ENCODE assay signal across 16 mouse cellular contexts in genomic region chr7:72528873-72529272, GRCm38 (mm10).
DNase-seq lines count a peak whose midpoint lies in the region; TF ChIP-seq lines count a peak whose summit lies in the region.
"Had no signal": no experiment of that assay in that cellular context is flagged by ENCODE, and none has a peak within 500 bp of the region (broad histone marks: within the 10 kb centered on the region; RNA-seq: fewer than 3 reads in every experiment).

No protein-coding gene starts in this region.

- no peaks in the 10 kb centered on the region for H3K36me3 ChIP-seq in myocyte (ENCODE audit: control insufficient read depth, insufficient read depth)
- H3K36me3 ChIP-seq: forebrain, embryonic 12.5 days; kidney, embryonic 15.5 days; liver, embryonic 15.5 days had no signal

- H3K4me2 ChIP-seq in myocyte (ENCODE audit: low read depth), result no peak overlapping the region
- H3K4me2 ChIP-seq: forebrain, embryonic 12.5 days; hindbrain, embryonic 14.5 days; kidney, embryonic 15.5 days; liver, embryonic 15.5 days had no signal

- no peaks in the 10 kb centered on the region for H3K79me2 ChIP-seq in myocyte (ENCODE audit: control insufficient read depth, insufficient read depth)

- no peak overlapping the region for H3K4me3 ChIP-seq in myocyte
- H3K4me3 ChIP-seq: forebrain, embryonic 12.5 days; kidney, embryonic 15.5 days; liver, embryonic 15.5 days had no signal

- no peaks in the 10 kb centered on the region for H3K27me3 ChIP-seq in myocyte (ENCODE audit: control insufficient read depth, insufficient read depth, insufficient read length)
- H3K27me3 ChIP-seq: forebrain, embryonic 12.5 days; kidney, embryonic 15.5 days; liver, embryonic 15.5 days had no signal

- no peak for TF ChIP-seq POLR2A in myocyte (IDR thresholded peaks at IDR 0.05; ENCODE audit: insufficient read length, low read depth)

- no peak overlapping the region for H3ac ChIP-seq in myocyte (ENCODE audit: control insufficient read depth, insufficient read length)

- DNase-seq in embryo, embryonic 11 days, result peak; percentile 41
- DNase-seq in embryo, embryonic 9.5 days (ENCODE audit: extremely low spot score), result no peak
- DNase-seq in kidney, adult 9 months, result peak; percentile 38
- no peak for DNase-seq in kidney, postnatal 4 days
- peak; percentile 52 for DNase-seq in lung, postnatal 36 days
- DNase-seq in lung, postnatal 25 days (ENCODE audit: low spot score), result no peak
- DNase-seq in testis, postnatal 14 days (ENCODE audit: low spot score), result no peak
- DNase-seq: B cell, adult 2 months; cerebellum, adult 8-10 months; gastrocnemius, postnatal 25 days; left cerebral cortex, postnatal 4 days had no signal

TF ChIP-seq in myocyte, 11 proteins besides CTCF, POLR2A, EP300 and RAD21:
- TF ChIP-seq MYOG (IDR thresholded peaks at IDR 0.05; ENCODE audit: control insufficient read depth in 1 of 3, insufficient read depth in 1 of 3, insufficient read length in 2 of 3, low read depth in 2 of 3), result no peak
- 0 out of 2 replicates have a peak, but pooled peaks have one; percentile 31 for TF ChIP-seq CEBPB (IDR thresholded peaks at IDR 0.05; ENCODE audit: insufficient read depth, poor library complexity, severe bottlenecking)
- TF ChIP-seq TCF3 (IDR thresholded peaks at IDR 0.05; ENCODE audit: insufficient read length, low read depth), result no peak
- TF ChIP-seq E2F4 (IDR thresholded peaks at IDR 0.05; ENCODE audit: insufficient read depth), result no peak
- no peak for TF ChIP-seq MAX (IDR thresholded peaks at IDR 0.05; ENCODE audit: low read depth)

Comparison
In these comparisons a context has a peak if more than half of its experiments do, and no peak if none do; other contexts are left out.
1. DNase-seq: peak in embryo, embryonic 11 days (single experiment), kidney, adult 9 months (single experiment) and lung, postnatal 36 days (single experiment); none in embryo, embryonic 9.5 days (single experiment), kidney, postnatal 4 days (0 of 2), lung, postnatal 25 days (single experiment) and testis, postnatal 14 days (single experiment).